Mouse (Mus musculus): ENCODE data around the gene Tspan3.

The Tspan3 gene

DNA sequence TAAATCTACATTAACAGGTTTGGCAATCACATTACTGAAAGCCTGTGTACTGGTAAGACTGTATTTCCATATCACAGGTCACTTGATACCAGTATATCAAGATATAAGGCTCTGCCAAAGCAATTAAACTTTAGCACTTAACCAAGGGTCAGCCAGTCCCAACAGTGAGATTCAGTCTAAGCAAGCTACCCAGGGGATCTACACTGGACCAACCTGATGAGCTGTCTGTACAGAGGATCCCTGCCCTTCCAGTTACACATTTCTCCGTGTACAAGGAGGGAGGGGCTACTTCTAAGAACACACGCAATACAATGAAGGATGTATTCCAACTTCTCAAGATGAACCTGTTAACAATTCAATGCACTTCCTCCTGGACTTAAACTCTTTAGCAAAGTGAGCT lies 7.2 kb downstream of the Tspan3 start:
- DNase-seq (ENCODE audit: low spot score), result no peak

DNA sequence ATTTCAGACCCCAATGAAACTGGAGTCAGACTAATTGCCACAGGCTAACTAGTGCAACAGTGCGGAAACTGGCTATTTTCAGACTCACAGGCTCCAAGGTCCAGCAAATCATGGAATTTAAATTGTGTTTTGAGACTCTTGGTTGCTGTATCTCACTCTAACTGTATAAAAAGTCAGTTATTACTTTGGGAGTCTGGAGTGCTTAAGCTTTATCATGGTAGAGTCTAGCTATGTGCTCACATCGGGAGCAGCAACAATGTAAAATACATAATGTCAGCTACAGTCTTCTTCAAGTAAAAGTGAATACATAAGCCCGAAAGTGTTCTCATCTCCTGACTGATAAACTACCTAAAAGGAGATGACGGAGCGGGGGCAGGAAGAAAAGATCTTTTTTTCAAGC lies 10.7 kb downstream of the Tspan3 start:
- no peak for DNase-seq (ENCODE audit: low spot score)

DNA sequence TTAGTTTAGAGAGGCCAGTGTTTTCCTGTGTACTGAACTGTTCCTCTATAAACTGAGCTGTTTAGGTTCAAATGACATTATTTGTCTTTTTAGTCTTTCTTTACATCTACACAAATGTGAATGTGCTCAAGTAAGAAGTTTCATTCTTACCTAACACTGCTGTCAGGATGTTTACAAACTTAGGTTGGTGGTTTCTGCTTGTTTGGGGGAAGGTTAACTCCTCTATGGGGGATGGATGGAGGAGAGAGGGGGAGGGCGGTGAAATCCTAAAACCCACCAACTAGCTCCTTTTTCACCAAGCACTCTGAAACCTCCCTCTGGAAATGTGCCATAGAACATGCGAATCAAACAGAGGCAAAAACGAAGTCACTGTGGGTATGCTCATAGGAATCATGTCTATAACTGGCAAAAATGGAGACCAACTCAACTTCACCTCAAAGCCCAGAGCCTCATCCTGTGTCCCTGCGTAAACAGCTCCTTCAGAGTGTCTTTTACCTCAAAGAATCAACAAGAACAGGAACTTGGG lies 12.7 kb downstream of the Tspan3 start:
- DNase-seq (ENCODE audit: low spot score), result no peak

DNA sequence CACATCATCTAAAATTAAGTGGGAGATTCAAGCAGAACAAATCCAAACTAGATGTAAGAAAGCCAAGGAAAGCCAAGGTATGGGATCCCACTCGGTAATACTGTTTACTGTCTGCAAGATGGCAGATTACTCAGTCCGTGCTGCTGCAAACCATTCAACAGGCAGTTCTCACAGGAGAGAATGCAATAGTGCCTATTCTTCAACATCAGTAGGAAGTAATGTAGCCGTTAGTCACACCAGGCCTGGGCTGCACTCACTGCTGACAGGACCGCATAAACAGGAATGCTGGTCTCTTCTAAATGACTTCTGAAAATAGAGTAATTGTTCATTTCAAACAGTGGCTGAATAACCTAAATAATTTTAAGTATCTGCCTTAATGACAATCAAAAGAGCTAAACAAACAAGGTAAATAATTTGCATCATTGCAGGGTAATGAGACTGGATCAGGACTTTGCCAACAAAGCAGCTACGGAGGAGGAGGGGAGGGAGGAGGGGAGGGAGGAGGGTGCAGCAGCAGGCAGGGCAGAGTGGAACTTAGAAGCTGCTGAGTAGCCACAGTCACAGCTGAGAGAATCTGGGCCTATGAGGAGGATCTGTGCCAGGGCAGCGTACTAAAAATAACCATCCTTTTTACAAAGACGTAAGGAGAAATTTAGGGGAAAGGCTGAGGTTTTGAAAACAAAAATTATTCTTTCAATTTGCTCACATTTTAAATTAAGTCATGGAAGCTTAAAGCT lies 13.4 kb downstream of the Tspan3 start:
- no peak for DNase-seq (ENCODE audit: low spot score)

DNA sequence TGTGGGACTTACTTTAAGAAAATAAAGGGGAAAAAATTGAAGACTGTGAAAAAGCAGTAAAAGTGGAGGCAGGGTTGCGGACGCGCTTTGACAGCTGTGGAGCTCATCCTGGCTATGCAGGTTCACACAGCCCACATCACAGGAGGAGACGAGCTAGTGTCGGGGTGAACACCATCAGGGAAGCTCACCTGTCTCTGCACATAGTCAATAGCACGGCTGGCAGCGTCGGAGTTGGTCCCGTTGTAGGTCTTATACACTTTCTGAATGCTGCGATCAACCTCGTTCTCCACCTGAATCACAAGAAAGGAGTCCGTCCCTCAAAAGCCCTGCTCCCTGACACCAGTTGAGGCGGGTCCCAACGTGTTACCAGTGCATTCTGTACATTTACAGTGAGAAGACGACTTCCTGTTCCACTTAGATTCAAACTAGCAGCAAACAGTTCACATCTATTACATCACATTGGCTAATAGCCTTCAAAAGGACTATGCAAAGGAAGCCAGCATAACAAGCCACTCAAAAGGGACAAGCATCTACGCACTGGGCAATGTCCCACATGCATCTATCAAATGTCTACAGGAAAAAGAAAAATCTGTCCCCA lies 18.9 kb downstream of the Tspan3 start:
- DNase-seq (ENCODE audit: low spot score), result no peak

DNA sequence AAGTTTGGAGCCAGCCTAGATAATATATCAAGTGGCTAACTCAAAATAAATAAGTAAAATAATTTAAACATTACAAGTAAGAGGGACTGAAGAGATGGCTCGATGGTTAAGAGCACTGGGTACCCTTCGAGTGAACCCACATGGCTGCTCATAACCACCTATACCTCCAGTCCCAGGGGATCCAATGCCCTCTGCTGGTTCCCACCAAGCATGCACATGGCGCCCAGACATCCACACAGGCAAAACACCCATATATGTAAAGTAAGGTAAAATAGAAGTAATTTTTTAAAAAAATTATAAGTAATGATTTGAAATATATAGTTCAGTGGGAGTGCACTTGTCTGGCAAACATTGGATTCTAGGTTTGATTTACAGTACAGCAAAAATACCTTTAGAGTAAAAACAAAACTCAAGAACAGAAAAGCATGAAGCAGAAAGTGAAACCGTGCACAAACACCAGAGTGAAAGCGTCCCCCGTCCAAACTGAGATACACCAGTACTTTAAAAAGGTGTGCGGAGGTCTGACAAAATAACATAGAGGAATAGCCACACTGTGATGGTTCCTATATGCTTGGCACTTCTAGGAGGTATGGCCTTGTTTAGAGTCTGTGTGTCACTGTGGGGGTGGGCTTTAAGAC lies 20.8 kb downstream of the Tspan3 start:
- no peak for DNase-seq (ENCODE audit: low spot score)

DNA sequence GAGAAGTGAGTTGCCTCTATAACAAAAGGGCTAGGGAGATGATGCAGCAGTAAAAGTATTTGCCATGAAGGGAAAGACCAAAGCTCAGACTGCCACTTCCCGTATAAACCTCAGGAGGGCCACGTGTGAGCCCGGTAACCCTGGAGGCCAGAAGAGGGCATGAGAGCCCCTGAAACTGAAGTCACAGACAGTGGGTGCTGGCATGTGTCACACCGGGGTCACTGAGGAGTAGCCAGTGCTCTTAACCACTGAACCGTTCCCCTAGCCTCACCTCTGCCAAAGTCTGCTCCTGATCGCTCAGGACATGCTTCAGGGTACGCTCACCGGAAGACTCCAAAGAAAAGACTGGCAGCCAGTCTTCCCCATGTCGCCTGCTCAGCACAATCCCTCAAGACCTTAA lies 23.5 kb downstream of the Tspan3 start:
- no peak for DNase-seq (ENCODE audit: low spot score)

DNA sequence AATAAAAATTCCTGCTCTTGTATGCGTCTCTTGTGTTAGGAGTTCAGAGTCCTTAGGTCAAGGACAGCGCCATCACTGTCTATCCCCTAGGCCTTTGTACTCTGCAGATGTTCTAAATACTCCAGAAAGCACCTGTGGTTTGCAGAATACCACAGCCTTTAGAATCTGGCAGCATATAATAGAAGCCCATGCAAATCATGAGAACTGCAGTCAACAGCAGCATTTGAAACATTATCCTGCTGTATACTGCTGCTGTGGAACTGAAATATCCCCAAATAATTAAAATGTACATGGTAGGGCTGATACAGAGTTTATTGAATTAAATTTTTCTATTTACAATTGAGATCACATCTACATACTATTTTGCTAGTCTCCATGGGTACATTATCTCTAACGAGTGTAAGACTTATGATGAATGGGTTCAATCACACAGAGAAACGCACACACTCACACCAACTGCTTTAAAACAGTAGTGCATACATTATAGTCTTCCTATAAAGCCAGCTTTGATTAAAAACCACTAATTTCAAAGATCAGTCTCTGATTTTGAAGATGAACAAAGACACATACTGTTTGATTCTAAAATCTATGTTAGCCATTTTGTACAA lies 29.6 kb downstream of the Tspan3 start:
- no peak for DNase-seq (ENCODE audit: low spot score)

DNA sequence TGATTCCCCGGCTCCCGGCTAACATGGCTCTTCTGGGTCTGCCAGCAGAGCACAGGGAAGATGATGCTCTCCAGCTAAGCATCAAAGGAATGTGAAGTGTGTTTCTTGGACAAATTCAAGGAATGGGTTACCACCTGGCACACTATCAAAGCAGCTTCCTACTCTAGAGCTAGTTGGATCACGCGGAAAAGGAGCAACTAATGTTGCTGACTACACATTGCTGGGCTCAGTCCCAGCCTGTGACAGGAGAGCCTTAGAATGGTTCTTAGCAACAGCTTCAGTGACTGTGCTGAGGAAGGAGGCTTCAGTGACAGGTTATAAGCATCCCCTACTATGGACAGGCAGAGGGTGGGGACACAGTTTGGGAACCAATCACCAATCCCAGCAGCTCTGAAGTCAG lies 30.7 kb downstream of the Tspan3 start:
- no peak for DNase-seq (ENCODE audit: low spot score)

DNA sequence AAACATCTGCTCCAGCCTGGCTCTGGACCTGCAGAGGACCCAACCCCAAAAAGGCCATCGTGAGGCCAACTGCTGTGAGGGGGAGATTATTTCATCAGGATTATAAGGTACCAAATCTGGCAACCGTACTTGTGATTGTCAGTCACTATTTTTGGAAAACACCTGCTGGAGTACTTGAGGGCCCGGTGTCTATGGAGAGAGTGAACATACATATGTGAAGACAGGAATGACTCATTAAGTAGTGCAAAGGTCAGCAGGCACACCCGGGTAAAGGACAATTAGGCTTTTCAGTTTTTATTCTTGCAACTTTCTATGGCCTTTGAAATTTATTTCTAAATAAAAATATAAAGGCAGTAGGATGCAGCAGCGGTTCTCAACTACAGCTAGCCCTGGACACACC lies 31.3 kb downstream of the Tspan3 start:
- no peak for DNase-seq (ENCODE audit: low spot score)

DNA sequence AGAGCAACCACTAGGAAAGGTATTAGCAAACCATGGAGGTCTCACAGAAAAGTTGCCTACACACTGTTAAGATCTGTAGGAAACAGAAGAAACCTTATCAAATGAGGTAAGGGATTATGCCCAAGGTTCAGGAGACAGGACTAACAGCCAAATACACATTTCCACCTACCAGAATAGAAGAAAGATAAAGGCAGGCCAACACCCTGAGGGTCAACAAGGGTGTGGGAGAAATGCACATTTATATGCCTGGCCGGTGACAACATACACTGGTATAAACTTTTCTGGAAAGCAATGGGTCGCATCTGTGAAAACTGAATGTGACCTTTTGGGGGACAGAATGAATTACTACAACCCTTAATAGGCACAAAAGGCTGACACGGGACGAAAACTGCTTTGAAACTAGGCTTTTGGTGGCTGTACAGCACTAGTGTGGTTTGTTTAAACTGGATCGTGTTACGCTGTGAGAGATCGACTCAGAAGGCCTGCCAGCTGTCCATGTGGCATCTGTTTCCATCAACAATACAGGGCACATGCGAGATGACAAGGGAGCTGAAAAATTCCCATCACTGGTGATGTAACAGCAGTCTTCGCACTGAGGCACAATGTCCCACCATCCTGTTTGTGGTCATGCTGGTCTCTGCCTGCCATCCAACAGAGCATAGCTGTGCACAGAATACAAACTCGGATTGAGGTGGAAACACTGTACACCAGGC lies 33.3 kb downstream of the Tspan3 start:
- DNase-seq (ENCODE audit: low spot score), result no peak

DNA sequence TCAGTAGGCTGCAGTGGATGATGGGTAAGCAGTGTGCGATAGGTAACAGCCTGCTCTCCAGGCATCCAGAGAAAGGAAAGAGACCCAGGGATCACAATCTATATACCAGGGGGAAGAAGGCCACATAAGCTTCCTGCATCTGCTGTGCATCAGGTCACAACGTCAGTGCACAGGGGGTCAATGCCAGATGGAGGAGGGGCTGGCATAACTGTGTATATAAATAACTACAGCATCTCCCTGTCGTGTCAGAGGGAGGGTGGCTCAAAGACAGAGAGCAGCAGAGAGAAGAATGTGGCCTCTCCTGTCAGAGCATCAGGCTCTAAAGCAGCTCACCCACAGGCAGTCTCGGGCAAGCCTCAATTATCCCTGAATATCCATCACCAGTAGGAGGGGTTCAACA lies 34.7 kb downstream of the Tspan3 start:
- DNase-seq (ENCODE audit: low spot score), result no peak

DNA sequence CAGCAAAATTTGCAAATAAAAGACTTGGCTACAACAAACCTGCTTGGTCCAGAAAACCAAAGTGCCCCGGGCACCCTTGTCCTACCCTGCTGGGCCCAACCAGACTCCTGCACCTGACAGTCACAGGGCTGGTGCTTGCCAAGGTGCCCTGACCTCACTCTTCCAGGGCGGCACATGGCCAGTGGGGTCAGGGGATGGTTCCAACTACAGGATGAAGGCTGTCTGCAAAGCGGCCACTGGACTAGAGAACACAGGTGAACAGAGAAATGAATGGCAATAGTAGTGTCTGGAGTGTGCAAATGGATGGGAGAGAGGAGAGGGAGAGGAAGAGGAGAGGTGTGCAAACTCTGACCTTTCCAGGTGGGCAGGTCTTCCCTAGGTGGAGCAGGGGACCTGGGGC lies 35.3 kb downstream of the Tspan3 start:
- DNase-seq (ENCODE audit: low spot score), result no peak

DNA sequence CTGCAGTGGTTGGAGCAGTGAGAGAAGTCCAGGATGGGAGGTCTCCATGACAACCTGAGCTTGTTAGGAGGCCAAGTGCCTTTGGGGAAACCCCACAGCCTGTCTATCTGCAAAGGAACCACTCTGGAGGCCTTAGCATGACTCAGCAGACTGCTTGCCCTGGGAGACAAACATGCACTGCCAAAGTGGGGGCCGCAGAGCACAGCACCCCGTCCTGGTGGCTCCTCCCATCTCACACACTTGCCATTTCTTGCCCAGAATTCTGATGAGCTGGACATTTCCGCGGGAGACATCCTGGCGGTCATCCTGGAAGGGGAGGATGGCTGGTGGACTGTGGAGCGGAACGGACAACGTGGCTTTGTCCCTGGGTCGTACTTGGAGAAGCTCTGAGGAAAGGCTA lies 36.9 kb downstream of the Tspan3 start:
- DNase-seq (ENCODE audit: low spot score), result no peak

DNA sequence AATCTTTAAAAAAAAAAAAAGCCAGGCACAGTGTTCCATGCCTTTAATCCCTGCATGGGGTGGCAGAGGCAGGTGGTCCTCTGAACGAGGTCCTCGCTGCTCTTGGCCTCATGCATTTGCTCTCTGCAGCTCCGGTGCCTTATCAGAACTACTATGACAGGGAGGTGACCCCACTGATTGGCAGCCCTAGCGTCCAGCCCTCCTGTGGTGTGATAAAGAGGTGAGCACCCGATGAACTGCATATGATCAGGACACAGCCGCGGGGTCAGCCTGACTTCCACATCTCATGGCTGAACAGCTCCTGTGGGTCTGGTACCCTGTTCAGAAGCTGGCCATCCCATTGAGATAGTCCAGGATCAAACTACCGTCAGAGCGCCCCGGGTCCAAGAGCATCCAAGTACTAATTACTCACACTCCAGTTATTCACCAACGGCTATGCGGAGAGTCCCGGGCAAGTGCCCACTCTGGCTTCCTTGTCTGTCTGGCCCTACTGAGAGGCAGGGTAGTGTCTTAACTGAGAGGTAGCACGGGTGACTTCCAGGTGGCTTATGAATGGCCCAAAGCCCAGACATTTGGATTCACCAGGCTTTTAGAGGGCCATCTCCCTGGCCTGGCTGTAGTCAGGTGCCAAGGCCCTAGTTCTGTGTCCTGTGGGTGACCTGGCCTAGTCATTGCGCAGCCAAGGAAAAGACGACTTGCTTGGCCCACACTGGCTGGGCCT lies 38.7 kb downstream of the Tspan3 start:
- no peak for DNase-seq (ENCODE audit: low spot score)

DNA sequence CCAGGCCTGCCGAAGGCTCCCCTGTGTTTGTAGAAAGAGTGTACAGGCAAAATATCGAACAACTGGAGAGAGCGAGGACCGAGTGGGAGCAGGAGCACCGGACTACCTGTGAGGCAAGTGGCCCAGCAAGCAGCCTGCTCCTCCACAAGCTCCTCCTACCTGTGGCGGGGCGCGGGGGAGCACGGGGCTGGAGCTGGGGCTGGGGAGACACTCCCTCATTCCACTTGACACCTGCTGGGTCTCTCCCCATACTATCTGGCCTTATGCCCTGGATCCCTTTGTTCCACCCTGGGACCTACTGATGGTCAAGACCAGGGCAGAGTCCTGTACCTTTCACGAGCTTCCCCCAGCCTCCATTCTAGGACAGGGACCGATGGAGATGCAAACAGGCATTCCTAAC lies 40.7 kb downstream of the Tspan3 start:
- no peak for DNase-seq (ENCODE audit: low spot score)

DNA sequence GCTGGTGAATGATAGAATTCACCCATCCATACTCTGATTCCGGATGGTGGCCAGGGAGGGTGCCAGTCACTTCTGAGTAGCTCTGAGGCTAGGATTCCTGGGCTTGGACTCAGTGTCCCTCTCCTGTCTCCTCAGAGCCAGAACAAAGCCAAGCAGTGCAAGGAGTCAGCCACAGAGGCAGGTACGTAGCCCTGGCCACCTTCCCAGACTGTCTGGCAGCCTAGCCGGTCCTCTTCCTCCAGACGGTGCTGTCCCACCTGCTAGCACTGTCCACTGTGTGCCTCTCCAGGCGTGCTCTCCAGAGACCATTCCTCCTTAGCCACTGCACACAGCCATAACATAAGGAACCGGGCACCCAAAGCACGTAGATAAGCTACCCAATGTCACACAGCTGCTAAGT lies 41.7 kb downstream of the Tspan3 start:
- no peak for DNase-seq (ENCODE audit: low spot score)

DNA sequence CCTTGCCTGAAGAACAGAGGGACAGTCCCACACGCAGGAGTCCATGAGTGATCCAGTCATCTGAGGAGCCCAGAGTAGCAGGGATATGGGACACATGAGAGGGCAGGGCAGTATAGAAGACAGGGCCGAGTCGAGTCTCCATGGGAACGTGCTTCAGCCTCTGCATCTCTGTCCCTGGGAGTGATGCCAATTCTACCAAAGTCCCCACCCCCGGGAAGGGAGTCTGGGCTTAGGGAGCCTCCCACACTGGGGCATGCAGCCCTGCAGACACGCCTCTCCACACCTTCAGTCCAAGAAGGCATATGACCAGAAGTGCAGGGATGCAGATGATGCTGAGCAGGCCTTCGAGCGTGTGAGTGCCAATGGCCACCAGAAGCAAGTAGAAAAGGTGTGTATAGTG lies 42.3 kb downstream of the Tspan3 start:
- peak; percentile 33 for DNase-seq (ENCODE audit: low spot score)

DNA sequence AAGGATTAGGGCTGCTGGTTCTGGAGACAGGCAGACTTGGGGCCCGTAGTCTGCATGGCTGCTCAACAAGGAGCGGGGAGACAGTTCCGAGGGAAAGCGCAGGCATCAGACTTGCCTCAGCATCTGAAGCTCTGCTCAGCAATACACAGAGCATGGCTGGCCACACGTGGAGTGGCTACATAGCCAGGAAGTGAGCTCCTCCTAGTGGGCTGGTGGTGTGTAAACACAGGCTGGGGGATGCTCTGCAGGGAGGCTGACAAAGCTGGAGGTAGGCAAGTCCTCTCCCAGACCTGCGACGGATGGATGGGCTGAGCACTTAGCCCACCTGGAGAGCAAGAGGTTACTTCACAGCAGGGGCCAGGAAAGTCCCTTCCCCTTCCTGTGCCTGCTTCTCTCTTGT lies 44.2 kb downstream of the Tspan3 start:
- peak; percentile 43 for DNase-seq (ENCODE audit: low spot score)

DNA sequence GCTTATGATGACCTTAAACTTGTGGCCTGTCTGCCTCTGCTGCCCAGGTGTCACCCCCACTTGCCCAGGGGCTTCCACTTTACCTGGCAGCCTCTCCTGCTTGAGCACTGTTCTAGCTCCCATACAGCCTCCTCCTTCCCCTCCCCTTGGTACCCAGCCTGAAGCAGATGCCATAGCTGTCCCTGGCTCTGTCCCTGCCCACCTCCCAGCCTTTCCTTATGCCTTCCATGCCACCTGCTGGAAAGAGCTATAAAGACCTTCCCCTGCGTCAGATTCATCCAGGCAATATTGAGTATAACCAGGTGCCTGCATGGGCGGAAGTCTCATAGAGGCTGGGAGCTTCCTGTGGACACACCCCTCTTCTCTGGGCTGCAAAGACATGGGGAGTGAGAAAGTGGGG lies 45.6 kb downstream of the Tspan3 start:
- DNase-seq (ENCODE audit: low spot score), result no peak

DNA sequence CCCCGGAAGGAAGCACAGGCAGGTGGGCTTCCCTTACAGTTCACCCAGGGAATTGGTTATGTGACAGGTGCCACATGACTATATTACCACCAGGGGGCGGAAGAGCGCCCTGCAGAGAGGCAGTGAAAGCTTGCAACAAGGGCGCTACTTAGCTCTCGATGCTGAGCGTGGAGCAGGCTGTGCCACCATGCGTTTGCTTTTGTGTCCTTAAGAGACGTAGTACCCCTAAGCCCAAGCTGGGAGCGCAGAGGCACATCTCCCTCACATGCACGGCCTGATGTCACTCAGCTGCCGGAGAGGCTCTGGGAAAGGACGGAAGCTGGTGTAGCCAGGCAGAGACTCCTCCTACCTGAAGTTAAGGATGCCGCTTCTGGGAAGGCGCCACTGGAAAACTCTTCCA lies 46.7 kb downstream of the Tspan3 start:
- peak; percentile 63 for DNase-seq (ENCODE audit: low spot score)

DNA sequence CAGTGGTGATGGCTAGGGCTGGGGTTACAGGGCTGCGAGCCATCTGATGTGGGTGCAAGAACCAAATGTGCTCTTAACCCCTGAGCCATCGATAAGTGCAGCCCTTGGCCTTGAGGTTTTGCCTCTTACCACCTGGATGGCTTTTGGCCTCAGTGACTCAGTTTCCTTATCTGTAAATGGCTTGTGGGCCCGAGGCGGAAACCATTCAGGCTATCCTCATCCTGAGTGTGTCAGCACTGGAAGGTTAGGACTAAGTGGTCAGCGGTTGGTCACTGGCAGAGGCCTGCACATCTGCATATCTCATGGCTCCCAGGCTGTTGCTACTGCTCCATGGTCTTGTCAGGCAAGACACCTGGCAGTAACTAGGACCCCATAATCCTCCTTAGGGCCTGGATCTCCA lies 47.2 kb downstream of the Tspan3 start:
- DNase-seq (ENCODE audit: low spot score), result no peak

All from testis, postnatal 14 days (tissue).